Mouse (Mus musculus) adrenal gland (tissue): ENCODE results near the gene Rsu1.

Experiments used
- intact Hi-C: fragments of 180-260 bp; cut with DNase I; formaldehyde crosslinking; loops from one replicate; pipeline ENCODE4 v1.15.1; 2025
- long read RNA-seq, 2 experiments: library from polyadenylated mRNA; unstranded; transcript quantifications; one replicate each; pipeline ENCODE4 v2.0.0; 2020; ENCODE audit warnings: borderline replicate concordance in 1 of 2; ENCODE audit not compliant: insufficient replicate concordance in 1 of 2

The Rsu1 gene
- long read RNA-seq, experiment 1, transcript Rsu1-201 (9 exons, 1,546 nt): major isoform, 106 of 118 reads
- long read RNA-seq, experiment 1, partial matches to known transcripts: 3 of 118 reads
- long read RNA-seq, experiment 1, other reads (novel, unspliced or antisense): 7 of 118 reads
- long read RNA-seq, experiment 2, transcript Rsu1-201 (9 exons, 1,546 nt): major isoform, 107 of 117 reads
- long read RNA-seq, experiment 2, partial matches to known transcripts: 1 of 117 reads
- long read RNA-seq, experiment 2, other reads (novel, unspliced or antisense): 6 of 117 reads

GRCm38 (mm10) chr2:13271165-13271957, at the start of gene Rsu1:
Rsu1 (minus strand) TSS chr2:13271415.
- intact Hi-C loops: loop anchor here (10.0 kb wide), 1 partner anchor 663 kb away; no protein-coding TSS in a partner anchor

- intact Hi-C loops: no loop called here
Measured at GRCm38 (mm10) chr2:13303376-13303775, 32.2 kb upstream of the Rsu1 start.

DNA sequence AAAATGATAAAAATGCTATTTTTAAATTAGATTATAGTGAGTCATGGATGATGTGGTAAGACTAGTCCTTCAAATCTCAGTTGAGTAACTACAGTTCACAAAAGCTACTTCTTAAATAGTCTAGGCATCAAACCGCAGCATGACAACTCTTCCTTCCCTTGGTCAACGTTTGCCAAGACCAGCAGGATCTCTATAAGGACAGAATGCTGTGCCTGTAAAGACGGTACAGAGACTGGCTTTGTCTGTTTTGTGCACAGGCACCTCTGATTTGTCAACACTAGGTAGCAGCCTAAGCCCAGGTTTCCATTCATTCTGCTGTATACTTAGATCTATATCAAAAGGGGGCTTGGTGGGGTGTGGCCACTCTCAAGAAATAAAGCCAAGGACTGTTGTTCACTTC, 27.8 kb upstream of the Rsu1 start:
- intact Hi-C loops: loop anchor here (10.0 kb wide), 1 partner anchor 106 kb away; no protein-coding TSS in a partner anchor

- intact Hi-C loops: loop anchor here (10.0 kb wide), 1 partner anchor 107 kb away; no protein-coding TSS in a partner anchor
Measured at GRCm38 (mm10) chr2:13297733-13298132, 26.5 kb upstream of the Rsu1 start.

GRCm38 (mm10) chr2:13290661-13291060, 19.4 kb upstream of the Rsu1 start:
- intact Hi-C loops: loop anchor here (2.0 to 10.0 kb wide), 3 partner anchors 114 to 307 kb away; no protein-coding TSS in a partner anchor

DNA sequence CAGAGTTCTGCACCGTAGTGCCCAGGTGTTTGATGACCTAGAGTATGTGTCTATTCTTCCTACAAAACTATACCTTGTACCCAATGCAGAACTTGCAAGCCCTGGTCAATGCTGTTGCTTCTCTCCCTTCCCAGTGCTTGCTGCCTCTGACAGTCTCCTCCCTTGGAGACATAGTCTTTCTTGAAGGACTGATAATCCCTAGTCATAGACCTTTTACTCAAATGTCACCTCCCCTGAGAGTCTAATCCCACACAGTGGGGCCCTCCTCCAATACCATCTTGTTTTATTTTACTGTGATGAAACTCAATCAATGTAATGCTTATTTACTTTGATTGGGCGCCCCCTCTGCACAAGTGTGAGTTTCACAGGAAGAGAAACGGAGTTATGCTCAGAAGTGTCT, 18.9 kb upstream of the Rsu1 start:
- intact Hi-C loops: loop anchor here (2.0 to 10.0 kb wide), 3 partner anchors 115 to 307 kb away; no protein-coding TSS in a partner anchor

GRCm38 (mm10) chr2:13278114-13278862, 7.1 kb upstream of the Rsu1 start:
- intact Hi-C loops: loop anchor here (10.0 kb wide), 1 partner anchor 657 kb away; no protein-coding TSS in a partner anchor

DNA sequence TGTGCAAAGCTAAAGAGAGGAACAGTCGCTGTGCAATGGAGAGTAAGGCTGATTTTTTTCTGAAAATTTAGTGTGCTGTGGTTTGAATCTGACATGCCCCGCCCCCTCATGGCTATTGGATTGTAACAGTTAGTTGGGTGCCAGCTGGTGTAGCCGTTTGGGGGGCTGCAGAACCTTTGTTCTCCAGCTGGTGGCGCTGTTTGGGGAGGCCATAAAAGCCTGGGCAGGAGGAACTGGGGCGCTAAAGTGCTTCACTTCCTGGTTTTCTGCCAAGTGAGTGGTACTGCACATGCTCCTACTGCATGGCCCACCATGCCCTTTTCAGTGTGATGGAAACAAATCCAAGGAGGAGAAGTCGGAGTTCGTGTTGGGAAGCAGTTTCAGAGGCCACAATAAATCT, 4.7 kb upstream of the Rsu1 start:
- intact Hi-C loops: loop anchor here (10.0 kb wide), 1 partner anchor 659 kb away; no protein-coding TSS in a partner anchor

GRCm38 (mm10) chr2:13270736-13271135, 479 bp downstream of the Rsu1 start:
- intact Hi-C loops: loop anchor here (10.0 kb wide), 1 partner anchor 664 kb away; no protein-coding TSS in a partner anchor

DNA sequence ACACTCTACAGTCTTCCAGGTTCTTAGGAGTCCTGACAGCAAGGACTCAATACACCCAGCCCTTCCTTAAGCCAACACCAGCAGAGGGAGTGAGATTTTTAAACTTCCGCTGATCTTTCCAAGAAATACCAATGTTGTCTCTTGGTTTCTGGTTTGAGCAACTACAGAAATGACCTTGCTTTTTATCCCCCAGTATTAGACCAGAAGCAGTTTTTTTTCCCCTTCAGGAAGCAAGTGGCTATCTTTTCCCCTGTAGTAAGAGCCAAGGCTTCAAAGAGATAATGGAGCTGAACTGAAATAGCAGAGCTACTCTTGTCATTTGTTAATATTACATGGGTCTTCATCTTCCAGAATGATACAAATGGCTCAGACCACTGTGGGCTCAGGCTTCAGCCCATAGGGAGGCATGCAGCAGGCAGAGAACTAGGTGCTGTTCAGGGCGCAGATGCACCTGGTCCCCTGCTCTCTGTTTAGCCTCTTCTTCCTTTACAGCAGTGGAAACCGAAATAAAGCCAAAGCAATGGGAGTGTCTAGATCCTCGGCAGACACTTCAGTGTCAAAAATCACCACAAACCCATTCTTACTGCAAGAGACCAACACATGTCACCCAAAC, 2.4 kb downstream of the Rsu1 start:
- intact Hi-C loops: no loop called here

GRCm38 (mm10) chr2:13264875-13265274, 6.3 kb downstream of the Rsu1 start:
- intact Hi-C loops: no loop called here

GRCm38 (mm10) chr2:13263150-13263549, 8.1 kb downstream of the Rsu1 start:
- intact Hi-C loops: no loop called here

- intact Hi-C loops: no loop called here
Measured at GRCm38 (mm10) chr2:13258606-13259005, 12.6 kb downstream of the Rsu1 start.

DNA sequence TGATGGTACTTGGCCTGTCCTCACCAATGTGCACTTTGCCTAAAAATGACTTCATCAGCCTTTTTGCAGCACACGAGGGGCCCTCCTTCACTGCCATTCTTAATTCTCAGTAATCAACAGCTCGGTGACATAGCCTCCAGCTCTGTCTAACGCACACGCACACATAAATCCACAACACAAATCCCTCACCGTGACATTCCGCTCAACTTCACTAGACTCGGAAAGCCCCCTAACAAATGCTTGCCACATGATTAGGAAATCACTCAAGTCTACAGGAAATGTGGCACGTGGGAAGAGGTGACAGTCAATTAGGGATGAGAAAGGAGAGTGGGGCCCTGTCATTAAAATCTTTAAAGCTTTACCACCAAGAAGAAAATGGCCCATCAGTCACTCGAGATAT, 30.5 kb downstream of the Rsu1 start:
- intact Hi-C loops: no loop called here

DNA sequence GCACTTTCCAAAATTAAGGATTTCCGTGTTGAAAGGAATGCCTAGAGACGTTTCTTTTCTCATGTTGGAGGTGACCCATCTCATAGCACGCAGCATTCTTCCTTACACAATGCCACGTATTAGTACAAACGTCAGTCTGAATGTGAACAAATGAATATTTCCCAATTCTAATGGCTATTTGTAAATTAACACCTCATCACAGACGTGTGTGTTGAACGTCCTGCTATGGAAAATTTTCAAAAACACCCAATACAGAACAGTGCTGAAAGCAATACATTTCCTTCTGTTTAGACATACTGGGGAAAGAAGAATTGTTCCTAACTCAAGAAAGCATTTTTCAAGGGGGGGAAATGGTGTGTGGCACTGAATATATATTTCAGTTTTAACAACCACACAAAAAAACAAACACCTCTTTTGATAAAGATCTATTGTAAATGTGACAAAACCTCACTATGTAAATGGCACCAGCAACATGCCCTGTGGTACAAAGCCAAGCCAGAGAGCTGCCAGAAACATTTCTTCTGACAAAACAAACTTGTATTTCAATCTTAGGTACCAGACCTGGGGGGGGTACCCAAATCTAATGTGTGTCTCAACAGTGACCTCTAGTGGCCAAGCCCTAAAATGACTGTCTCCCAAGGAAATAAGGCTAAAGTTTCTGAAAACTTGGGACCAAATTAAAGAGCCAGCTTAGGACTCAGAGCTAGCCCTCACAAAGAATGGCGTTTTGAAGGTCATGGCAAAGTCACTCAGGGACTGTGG, 33.9 kb downstream of the Rsu1 start:
- intact Hi-C loops: loop anchor here (5.0 to 10.0 kb wide), 2 partner anchors 530 to 773 kb away; no protein-coding TSS in a partner anchor

DNA sequence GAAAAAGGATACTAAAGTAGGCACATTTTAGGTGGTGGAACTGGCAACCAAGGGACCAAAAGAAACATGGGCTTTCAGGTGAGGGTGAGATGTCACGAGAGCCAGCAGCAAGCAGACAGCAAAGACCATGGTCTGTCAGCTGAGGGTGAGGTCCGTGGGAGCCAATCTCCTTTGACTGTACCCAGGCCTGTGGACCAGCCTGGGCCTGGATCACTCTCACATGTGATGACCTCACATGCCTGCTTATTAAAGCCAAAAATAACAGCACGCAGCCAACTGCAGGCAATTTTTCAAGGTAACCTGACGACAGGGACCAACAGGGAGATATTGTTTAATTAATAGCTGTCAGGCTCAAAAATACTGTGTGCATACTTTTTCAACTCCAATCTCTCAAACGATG, 35.5 kb downstream of the Rsu1 start:
- intact Hi-C loops: loop anchor here (5.0 to 10.0 kb wide), 2 partner anchors 528 to 771 kb away; no protein-coding TSS in a partner anchor

DNA sequence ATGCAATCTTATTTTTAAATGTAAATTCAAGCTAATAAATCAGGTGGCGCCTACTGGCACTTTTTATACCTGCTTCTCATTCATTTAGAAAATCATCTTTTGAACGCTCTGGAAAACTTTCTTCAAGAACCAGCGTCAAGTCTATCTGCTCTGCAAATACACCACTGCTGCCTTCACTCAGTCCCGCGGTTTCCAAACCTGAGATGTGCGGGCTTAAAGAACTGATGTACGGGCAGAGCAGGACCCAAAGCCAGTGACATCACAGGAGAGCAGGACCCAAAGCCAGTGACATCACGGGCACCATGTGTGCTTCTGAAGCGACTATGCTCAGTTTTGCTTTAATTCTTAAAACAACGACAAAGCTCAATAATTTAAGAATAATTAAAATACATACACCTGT, 36.4 kb downstream of the Rsu1 start:
- intact Hi-C loops: loop anchor here (5.0 to 10.0 kb wide), 2 partner anchors 527 to 770 kb away; no protein-coding TSS in a partner anchor

GRCm38 (mm10) chr2:13233902-13234301, 37.3 kb downstream of the Rsu1 start:
- intact Hi-C loops: loop anchor here (10.0 kb wide), 1 partner anchor 769 kb away; no protein-coding TSS in a partner anchor

- intact Hi-C loops: loop anchor here (10.0 kb wide), 1 partner anchor 769 kb away; no protein-coding TSS in a partner anchor
Measured at GRCm38 (mm10) chr2:13233254-13233835, 37.9 kb downstream of the Rsu1 start.
